Mouse (Mus musculus) ovary, postnatal 14 days (tissue): ENCODE measurements around the gene Ece1.

Experiments
- DNase-seq: peaks from one replicate; pipeline ENCODE4 v3.0.0; 2022; ENCODE audit warnings: low spot score

Gene Ece1

GRCm38 (mm10) chr4:137917591-137917990, 55.6 kb downstream of the Ece1 start:
- no peak for DNase-seq

DNA sequence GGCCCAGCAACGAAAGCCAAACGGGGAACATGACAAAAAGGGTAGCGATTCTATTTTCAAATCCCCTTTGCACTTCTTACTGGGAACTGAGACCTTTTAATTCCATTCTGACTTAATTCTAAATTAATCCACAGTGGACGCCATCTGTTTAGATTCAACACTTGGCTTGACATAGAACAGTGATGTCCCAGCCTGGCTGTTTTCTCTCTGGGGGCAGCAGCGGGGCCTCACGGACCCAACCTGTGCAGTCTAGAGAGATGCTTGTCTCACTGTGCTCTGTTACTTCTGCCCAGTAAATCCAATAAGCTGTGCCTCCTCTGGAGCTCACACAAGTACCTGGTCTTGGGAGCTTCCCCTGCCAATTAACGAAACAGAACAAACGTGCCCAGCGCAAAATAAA, 56.5 kb downstream of the Ece1 start:
- no peak for DNase-seq

GRCm38 (mm10) chr4:137919116-137919515, 57.1 kb downstream of the Ece1 start:
- DNase-seq = no peak

- DNase-seq = no peak
Observed at GRCm38 (mm10) chr4:137920005-137920404, 58.0 kb downstream of the Ece1 start.

DNA sequence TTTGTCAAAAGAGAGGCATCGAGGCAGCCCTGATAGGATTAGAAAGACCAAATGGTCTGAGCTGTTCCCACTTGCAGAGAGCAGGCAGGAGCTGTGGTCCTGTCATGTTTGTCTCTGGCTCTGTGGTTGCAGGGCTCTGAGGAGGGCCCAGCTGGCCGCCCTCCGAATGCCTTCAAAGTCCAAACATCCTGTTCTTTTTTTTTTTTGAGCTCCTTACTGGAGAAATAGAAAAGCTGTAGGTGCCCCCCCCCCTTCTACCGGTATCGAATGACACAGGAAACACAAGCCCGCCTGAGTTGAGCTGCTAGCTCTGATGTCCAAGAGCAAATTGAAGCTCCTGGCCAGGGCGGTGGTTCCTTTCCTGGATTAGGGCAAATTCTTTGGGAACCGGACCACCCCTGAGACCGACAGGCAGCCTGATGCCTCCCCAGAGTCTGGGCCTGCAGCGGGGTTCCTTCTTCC, 58.5 kb downstream of the Ece1 start:
- no peak for DNase-seq

DNA sequence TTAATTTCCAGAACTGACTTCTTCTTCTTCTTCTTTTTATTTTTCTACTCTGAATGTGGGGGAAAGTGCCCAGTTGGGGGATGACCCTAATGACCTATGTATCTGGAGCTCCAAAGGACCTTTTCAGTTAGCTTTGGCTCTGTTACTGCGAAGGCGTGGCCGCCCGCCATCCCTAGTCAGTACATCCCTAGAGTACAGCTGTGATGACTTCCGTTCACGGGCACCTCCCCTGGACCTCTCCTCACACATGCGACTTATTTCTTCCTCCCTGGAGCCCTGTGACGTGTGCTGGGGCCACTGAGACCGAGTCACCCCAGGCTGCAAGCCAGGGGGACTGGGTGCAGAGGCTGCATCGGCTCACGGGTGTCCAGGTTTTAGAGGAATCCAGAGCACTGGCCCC, 59.5 kb downstream of the Ece1 start:
- no peak for DNase-seq

DNA sequence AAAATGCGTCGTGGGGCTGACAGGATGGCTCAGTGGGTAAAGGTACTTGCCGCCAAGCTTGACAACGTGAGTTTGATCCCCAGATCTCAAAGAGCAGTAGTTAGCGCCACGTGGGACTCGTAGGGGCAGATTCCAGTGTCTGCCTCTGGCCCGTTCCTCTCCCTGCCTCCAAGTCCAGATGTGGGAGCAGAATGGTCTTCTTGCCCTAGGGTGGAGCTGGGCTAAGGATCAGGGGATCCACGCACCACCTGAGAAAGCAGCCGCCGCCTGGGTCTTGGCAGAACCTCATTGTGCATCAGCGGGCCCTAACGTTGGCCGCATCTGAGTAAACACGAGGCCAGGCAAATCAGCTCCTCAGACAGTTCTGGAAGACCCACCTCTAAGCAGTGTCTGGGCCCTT, 61.0 kb downstream of the Ece1 start:
- no peak for DNase-seq

GRCm38 (mm10) chr4:137925176-137925575, 63.1 kb downstream of the Ece1 start:
- DNase-seq = no peak

- no peak for DNase-seq
Observed at GRCm38 (mm10) chr4:137926161-137926560, 64.1 kb downstream of the Ece1 start.

GRCm38 (mm10) chr4:137927136-137927535, 65.1 kb downstream of the Ece1 start:
- DNase-seq = no peak

DNA sequence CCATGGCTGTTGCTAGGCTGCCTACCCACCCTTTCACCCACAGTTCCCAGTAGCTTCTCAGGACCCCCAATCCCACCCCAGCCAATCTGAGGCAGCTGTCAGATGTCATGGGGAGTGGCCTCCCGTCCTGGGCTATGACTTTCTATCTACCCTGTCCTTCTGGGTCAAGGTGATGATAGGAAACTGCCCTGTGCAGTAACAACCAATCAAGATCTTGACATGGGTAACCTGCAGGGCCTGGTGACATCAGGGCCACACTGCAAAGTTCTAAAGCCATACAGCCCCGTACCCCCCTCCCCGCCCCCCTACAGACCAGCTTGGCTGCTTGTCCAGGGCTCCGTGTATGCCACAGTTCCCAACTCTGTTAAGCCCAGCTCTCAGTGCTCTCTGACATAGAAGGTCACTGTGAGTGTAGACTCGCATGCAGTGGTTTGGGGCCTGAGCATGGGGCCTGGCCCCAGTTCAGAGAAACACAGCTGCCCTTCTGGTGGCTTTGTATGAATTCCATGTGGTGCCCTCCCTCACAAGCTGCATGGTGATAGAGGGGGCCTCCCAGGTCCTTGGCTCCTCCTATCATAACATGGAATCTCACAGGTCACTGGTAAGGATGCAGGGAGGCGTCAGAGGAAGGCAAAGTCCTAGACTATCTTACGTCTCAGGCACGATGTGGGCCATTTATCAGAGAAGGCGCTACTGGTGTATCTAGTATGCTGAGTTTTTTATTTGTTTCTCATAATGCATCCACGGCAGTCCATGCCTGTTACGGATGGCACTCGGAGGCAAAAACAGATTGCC, 65.9 kb downstream of the Ece1 start:
- DNase-seq = no peak

- DNase-seq = no peak
Observed at GRCm38 (mm10) chr4:137928813-137929212, 66.8 kb downstream of the Ece1 start.

GRCm38 (mm10) chr4:137929341-137930016, 67.4 kb downstream of the Ece1 start:
- DNase-seq = no peak

GRCm38 (mm10) chr4:137930500-137931008, 68.5 kb downstream of the Ece1 start:
- no peak for DNase-seq

- DNase-seq = peak; percentile 63
Observed at GRCm38 (mm10) chr4:137931009-137931757, 69.1 kb downstream of the Ece1 start.

DNA sequence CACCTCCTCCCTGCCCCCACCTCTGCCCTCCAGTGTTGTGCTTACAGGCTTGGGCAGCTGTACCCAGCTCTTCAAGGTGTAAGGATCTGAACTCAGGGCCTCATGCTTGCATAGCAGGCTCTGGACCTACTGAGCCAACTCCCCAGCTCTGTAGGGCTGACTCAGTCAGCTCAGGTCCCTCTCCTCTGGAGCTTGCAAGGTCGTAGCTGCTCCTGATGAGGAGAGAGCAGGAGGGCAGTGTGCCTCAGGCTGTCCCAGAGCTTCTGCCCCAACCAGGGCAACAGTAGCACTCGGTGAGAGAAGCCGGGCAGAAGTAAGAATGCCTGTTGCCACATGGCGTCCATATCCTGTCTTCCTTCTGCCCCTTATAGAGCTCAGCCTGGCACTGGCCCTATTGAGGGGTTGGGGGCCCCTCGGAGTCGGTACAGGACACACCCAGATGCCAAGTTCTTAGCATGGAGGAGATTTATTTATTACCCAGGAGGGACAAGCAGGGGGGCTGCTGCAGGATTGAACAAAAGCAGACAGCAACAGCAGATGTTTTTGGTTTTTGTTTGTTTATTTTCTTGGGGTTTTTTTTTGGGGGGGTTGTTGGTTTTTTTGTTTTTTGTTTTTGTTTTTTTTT, 70.6 kb downstream of the Ece1 start:
- no peak for DNase-seq

DNA sequence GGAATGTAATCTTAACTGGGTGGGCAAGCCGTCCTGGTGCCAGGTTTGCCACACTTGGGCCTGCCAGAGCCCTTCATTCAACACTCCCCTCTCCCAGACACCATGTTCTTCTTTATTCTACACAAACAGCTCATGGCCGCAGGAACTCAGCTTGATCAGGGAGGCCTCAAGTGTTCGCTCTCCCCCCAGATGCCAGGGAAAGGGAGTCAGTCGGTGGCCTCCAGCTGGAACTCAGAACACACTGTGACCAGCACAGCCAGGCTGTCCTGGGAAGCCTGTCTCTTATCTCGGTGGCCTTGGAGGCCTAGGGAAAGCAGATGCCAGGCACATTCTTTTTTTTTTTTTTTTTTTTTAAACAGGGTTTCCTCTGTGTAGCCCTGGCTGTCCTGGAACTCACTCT, 71.3 kb downstream of the Ece1 start:
- no peak for DNase-seq

GRCm38 (mm10) chr4:137936134-137936533, 74.1 kb downstream of the Ece1 start:
- no peak for DNase-seq

DNA sequence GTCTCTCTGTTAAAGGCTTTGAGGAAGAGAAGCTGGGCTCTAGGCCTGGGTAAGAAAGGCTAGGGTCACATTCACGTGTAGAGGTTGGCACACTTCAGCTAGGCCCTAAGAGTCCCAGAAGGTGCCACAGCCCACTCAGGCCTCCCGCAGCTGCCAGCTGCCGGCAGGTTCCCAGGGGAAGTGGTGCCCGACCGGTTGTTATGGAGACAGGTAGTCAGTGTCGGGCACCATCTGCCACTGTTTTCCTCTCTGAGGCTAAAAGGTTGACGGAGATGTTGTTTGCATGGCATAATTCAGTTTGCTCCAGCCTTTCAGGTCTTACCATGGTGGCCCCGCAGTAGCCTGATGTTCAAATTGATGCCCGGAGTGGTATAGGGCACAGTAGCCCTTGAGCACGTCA, 78.0 kb downstream of the Ece1 start:
- DNase-seq = no peak

DNA sequence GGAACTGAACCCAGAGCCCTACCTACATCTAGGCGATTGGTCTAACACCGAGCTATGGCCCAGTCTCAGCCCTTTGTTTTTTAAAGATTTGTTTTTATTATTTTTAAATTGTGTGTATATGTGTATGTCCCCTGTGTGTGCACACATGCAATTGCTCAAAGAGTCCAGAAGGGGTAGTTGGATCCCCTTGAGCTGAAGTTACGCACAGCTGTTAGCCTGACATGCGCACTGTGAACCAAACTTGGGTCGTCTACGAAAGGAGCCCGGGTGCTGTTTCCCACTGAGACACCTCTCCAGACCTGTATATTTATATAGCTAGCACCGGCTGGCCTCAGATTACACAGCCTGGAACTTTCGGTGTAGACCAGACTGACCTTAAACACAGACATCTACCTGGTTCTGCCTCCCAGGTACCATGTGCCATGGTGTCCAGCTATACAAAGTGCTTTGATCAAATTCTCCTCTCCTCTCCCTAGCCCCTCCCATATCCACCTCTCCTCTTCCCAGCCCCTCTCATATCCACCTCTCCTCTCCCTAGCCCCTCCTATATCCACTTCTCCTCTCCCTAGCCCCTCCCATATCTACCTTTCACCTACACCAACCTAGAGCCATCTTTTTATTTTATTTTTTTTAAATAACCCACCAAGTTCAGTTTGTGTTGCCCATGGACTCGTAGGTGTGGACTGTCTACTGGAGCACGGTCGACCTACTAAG, 79.3 kb downstream of the Ece1 start:
- DNase-seq = no peak
